ENCODE assay signal across 27 mouse cellular contexts in genomic region chr15:7878861-7879260, GRCm38 (mm10).
DNase-seq lines count a peak whose midpoint lies in the region; ATAC-seq lines count a peak whose summit lies in the region.
"Had no signal": no experiment of that assay in that cellular context is flagged by ENCODE, and none has a peak within 500 bp of the region (broad histone marks: within the 10 kb centered on the region; RNA-seq: fewer than 3 reads in every experiment).

No protein-coding gene starts in this region.

- H3K9ac ChIP-seq in hindbrain, embryonic 11.5 days (ENCODE audit: low read depth, low read length), result no peak overlapping the region
- no peak overlapping the region for H3K9ac ChIP-seq in hindbrain, embryonic 13.5 days
- no peak overlapping the region for H3K9ac ChIP-seq in neural tube, embryonic 14.5 days (replicated peaks; ENCODE audit: low read depth, low read length)
- no peak overlapping the region for H3K9ac ChIP-seq in neural tube, embryonic 15.5 days (replicated peaks)
- H3K9ac ChIP-seq: embryonic facial prominence, embryonic 13.5 days; forebrain, embryonic 15.5 days; liver, embryonic 13.5 days had no signal

- no peak overlapping the region for H3K4me3 ChIP-seq in hindbrain, embryonic 11.5 days (ENCODE audit: low read depth, low read length)
- H3K4me3 ChIP-seq in hindbrain, embryonic 13.5 days, result no peak overlapping the region
- H3K4me3 ChIP-seq in neural tube, embryonic 14.5 days (ENCODE audit: low read depth, low read length), result no peak overlapping the region
- H3K4me3 ChIP-seq in neural tube, embryonic 15.5 days (replicated peaks), result no peak overlapping the region
- H3K4me3 ChIP-seq: embryonic facial prominence, embryonic 13.5 days; forebrain, embryonic 10.5 days; forebrain, embryonic 15.5 days; liver, embryonic 13.5 days had no signal

- H3K36me3 ChIP-seq in hindbrain, embryonic 11.5 days (ENCODE audit: control insufficient read depth, insufficient read depth, low read length), result no peaks in the 10 kb centered on the region
- peaks cover 7% of the 10 kb centered on the region for H3K36me3 ChIP-seq in hindbrain, embryonic 13.5 days
- no peaks in the 10 kb centered on the region for H3K36me3 ChIP-seq in neural tube, embryonic 14.5 days (ENCODE audit: control insufficient read depth, insufficient read depth, low read length)
- H3K36me3 ChIP-seq in neural tube, embryonic 15.5 days, result peaks cover 9% of the 10 kb centered on the region; the same call in 1 of the 2 replicates

- DNase-seq in gastrocnemius, adult 18-20 months (ENCODE audit: low spot score), result peak; percentile 21
- no peak for DNase-seq in gastrocnemius, postnatal 10 days
- no peak for DNase-seq in hindbrain, embryonic 11.5 days (ENCODE audit: low spot score)
- DNase-seq: adrenal gland, adult 8-10 months; cerebellum, adult 9-10 months; cerebellum, postnatal 36 days; heart, postnatal 14 days; kidney, adult 8-10 months; left cerebral cortex, postnatal 4 days; liver, embryonic 13.5 days; lung, adult 18-20 months; lung, postnatal 4 days; right cerebral cortex, adult 18-20 months; thymus, adult 18-20 months; thymus, postnatal 25 days had no signal

- H3K4me2 ChIP-seq in hindbrain, embryonic 11.5 days (replicated peaks; ENCODE audit: low read depth, low read length), result no peak overlapping the region
- H3K4me2 ChIP-seq in hindbrain, embryonic 13.5 days, result no peak overlapping the region
- no peak overlapping the region for H3K4me2 ChIP-seq in neural tube, embryonic 14.5 days (ENCODE audit: low read depth, low read length)
- H3K4me2 ChIP-seq in neural tube, embryonic 15.5 days, result no peak overlapping the region
- H3K4me2 ChIP-seq: embryonic facial prominence, embryonic 13.5 days; forebrain, embryonic 15.5 days; liver, embryonic 13.5 days had no signal

- no peaks in the 10 kb centered on the region for H3K27me3 ChIP-seq in hindbrain, embryonic 11.5 days (ENCODE audit: control insufficient read depth, insufficient read depth, low read length)
- H3K27me3 ChIP-seq in hindbrain, embryonic 13.5 days, result 0 out of 2 replicates have a peak, but pooled peaks cover 3% of the 10 kb centered on the region
- no peaks in the 10 kb centered on the region for H3K27me3 ChIP-seq in neural tube, embryonic 14.5 days (ENCODE audit: control insufficient read depth, insufficient read depth, low read length)
- H3K27me3 ChIP-seq in neural tube, embryonic 15.5 days (replicated peaks), result no peaks in the 10 kb centered on the region
- H3K27me3 ChIP-seq: forebrain, embryonic 15.5 days; liver, embryonic 13.5 days had no signal

- no peaks in the 10 kb centered on the region for H3K9me3 ChIP-seq in hindbrain, embryonic 11.5 days (ENCODE audit: control insufficient read depth, low read length)
- H3K9me3 ChIP-seq in hindbrain, embryonic 13.5 days, result no peaks in the 10 kb centered on the region
- no peaks in the 10 kb centered on the region for H3K9me3 ChIP-seq in neural tube, embryonic 14.5 days (ENCODE audit: control insufficient read depth, low read length)
- no peaks in the 10 kb centered on the region for H3K9me3 ChIP-seq in neural tube, embryonic 15.5 days (replicated peaks)
- H3K9me3 ChIP-seq: embryonic facial prominence, embryonic 13.5 days; forebrain, embryonic 10.5 days; forebrain, embryonic 15.5 days; G1E; liver, embryonic 13.5 days had no signal

- H3K4me1 ChIP-seq in hindbrain, embryonic 11.5 days (replicated peaks; ENCODE audit: control insufficient read depth, insufficient read depth, low read length), result no peaks in the 10 kb centered on the region
- H3K4me1 ChIP-seq in hindbrain, embryonic 13.5 days (replicated peaks), result peaks cover 19% of the 10 kb centered on the region
- H3K4me1 ChIP-seq in neural tube, embryonic 14.5 days (ENCODE audit: control insufficient read depth, insufficient read depth, low read length), result no peaks in the 10 kb centered on the region
- peaks cover 6% of the 10 kb centered on the region; the same call in 1 of the 2 replicates for H3K4me1 ChIP-seq in neural tube, embryonic 15.5 days
- H3K4me1 ChIP-seq: forebrain, embryonic 15.5 days; liver, embryonic 13.5 days had no signal

- 0 out of 2 replicates have a peak, but pooled peaks have one; percentile 28 for ATAC-seq in hindbrain, embryonic 11.5 days (ENCODE audit: low FRiP score)
- no peak for ATAC-seq in hindbrain, embryonic 13.5 days (ENCODE audit: low FRiP score)
- peak; percentile 12; the same call in 1 of the 2 replicates for ATAC-seq in neural tube, embryonic 14.5 days (ENCODE audit: low read depth)
- ATAC-seq in neural tube, embryonic 15.5 days (ENCODE audit: low FRiP score), result no peak
- ATAC-seq in frontal cortex, adult (ENCODE audit: low TSS enrichment), result no peak
- ATAC-seq: forebrain, embryonic 15.5 days; intestine, embryonic 16.5 days; lung, postnatal 0 days had no signal

- whole genome bisulfite sequencing in hindbrain, embryonic 11.5 days, result 83% methylated on average over 10 of the region's 10 CpGs
- 77% methylated on average over 10 of the region's 10 CpGs for WGBS in hindbrain, embryonic 13.5 days
- 86% methylated on average over 10 of the region's 10 CpGs for WGBS in neural tube, embryonic 14.5 days
- WGBS in neural tube, embryonic 15.5 days, result 88% methylated on average over 10 of the region's 10 CpGs

- no peak overlapping the region for H3K27ac ChIP-seq in hindbrain, embryonic 11.5 days (ENCODE audit: low read depth, low read length)
- no peak overlapping the region for H3K27ac ChIP-seq in hindbrain, embryonic 13.5 days
- H3K27ac ChIP-seq in neural tube, embryonic 14.5 days (ENCODE audit: low read depth, low read length), result no peak overlapping the region
- H3K27ac ChIP-seq in neural tube, embryonic 15.5 days (replicated peaks), result no peak overlapping the region
- H3K27ac ChIP-seq: embryonic facial prominence, embryonic 13.5 days; forebrain, embryonic 10.5 days; forebrain, embryonic 15.5 days; kidney, postnatal 0 days; liver, embryonic 13.5 days; stomach, postnatal 0 days had no signal

Comparison
In these comparisons a context has a peak if more than half of its experiments do, and no peak if none do; other contexts are left out.
1. ATAC-seq: peak in hindbrain, embryonic 11.5 days (single experiment) and neural tube, embryonic 14.5 days (single experiment); none in hindbrain, embryonic 13.5 days (single experiment), neural tube, embryonic 15.5 days (single experiment) and frontal cortex, adult (single experiment).